Mouse (Mus musculus) R1 (cell line): ENCODE data around the gene Trp53.
A peak's percentile ranks its signal among the peaks of the same experiment; 100 is the strongest.
"Not testable (repeated sequence)": the region's sequence is repeated elsewhere in the genome, so short reads cannot be mapped to it uniquely, and the experiment has no call there.

ENCODE experiments used
- DNase-seq: peaks from one replicate; pipeline ENCODE4 v3.0.0-alpha.2; 2018; ENCODE audit warnings: low read depth, low spot score

Trp53 gene

DNA sequence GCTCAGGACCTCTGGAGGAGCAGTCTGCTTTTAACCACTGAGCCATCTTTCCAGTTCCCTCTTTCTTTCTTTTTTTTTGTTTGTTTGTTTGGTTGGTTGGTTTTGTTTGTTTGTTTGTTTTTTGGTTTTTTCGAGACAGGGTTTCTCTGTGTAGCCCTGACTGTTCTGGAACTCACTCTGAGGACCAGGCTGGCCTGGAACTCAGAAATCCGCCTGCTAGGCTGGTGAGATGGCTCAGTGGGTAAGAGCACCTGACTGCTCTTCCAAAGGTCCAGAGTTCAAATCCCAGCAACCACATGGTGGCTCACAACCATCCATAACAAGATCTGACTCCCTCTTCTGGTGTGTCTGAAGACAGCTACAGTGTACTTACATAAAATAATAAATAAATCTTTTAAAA, 44.2 kb downstream of the Trp53 start:
- DNase-seq: not testable (repeated sequence)

DNA sequence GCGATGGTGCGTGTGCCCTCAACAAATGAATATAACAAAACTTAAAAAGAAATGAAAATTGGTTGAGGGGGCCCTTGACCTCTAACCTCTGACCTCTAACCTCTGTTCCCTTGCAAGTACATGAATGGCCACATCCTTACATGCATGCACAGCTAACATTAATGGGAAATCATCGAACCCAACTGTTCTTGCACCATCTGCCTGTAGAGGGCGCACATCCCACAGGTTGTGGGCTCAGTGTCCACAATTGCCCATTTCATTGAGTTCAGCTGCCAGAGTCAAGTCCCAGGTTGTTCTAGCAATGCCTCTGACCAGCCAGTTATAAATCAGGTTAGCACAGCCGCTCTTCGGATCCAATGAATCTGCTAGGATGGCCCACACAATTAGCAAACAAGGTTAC, 48.1 kb downstream of the Trp53 start:
- peak; percentile 91 for DNase-seq

GRCm38 (mm10) chr11:69629802-69630201, 49.6 kb downstream of the Trp53 start:
- peak; percentile 72 for DNase-seq

GRCm38 (mm10) chr11:69632284-69633089, 52.3 kb downstream of the Trp53 start, which contains the start of gene Fxr2:
Gene Fxr2, plus strand, starts transcription at chr11:69632990.
- peak; percentile 100 for DNase-seq

DNA sequence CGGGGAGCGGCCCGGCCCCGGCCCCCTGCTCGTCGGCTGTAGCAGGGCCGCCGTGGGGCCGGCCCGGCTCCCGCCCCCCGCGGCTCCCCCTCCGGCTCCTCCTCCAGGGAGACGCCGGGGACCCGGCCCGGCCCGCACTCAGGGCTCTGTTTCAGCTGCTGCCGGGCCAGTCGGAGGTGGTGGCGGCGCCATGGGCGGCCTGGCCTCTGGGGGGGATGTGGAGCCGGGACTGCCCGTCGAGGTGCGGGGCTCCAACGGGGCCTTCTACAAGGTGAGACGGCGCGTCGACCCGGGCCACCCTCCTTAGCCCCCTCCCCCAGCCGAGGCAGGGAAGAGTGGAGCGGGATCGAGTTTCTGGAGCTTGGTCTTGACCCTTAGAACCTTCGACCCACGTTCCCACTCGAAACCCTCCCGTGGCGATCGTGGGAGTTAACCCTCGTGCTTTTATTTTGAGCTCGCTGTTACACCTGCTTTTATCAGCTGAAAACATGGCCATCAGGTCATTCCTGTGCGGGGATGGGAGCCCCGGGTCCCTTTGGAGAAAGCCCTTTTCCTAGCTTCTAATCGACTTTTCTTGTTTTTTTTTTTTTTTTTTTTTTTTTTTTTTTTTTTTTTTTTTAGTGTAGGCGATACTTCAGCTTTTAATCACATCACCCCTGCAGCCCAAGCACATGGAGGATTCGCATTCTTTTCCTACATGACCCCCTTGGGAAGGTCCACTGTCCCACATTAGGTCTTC, 53.1 kb downstream of the Trp53 start:
- peak; percentile 69 for DNase-seq

DNA sequence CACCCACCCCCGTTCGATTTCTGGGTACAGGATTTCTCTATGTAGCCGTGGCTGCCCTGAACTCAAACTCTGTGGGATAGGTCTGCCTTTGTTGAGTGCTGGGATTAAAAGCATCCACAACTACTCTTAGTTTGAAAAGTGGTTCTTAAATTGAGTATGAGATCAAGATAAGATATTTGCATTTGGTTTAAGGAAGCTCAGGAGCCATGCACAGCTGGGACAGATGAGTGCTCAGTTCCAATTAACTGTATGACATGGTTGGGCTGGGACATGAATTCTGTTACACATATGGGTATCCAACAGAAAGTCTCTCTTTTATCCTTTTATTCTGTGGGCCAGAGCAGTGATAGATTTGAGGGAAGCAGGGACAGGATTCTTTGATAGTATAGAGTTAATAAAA, 55.3 kb downstream of the Trp53 start:
- DNase-seq: no peak
